Mouse (Mus musculus) heart, embryonic 10.5 days (tissue): Measurements from ENCODE around the gene Mgat2. TPM values are rescaled to one million over a fixed set of nuclear protein-coding genes. Genes with fewer than 3 reads are reported as not detected.

Source experiments
- DNase-seq: peaks from one replicate; pipeline ENCODE4 v3.0.0-alpha.2; 2017; ENCODE audit warnings: low spot score
- H3K27ac ChIP-seq: fragments of 300-500 bp; sonication (generic); 2 replicates; pipeline ENCODE4 v1.5.1; 2016; ENCODE audit warnings: mild to moderate bottlenecking
- H3K27me3 ChIP-seq: fragments of 300-500 bp; sonication (generic); 2 replicates; pipeline ENCODE4 v1.6.1; 2016; ENCODE audit warnings: mild to moderate bottlenecking; ENCODE audit not compliant: poor library complexity, insufficient read depth, severe bottlenecking
- H3K36me3 ChIP-seq: fragments of 300-500 bp; sonication (generic); 2 replicates; pipeline ENCODE4 v1.6.1; 2016; ENCODE audit warnings: mild to moderate bottlenecking, moderate library complexity
- H3K4me1 ChIP-seq: fragments of 300-500 bp; sonication (generic); 2 replicates; pipeline ENCODE4 v1.6.1; 2016; ENCODE audit warnings: mild to moderate bottlenecking
- H3K4me3 ChIP-seq: fragments of 300-500 bp; sonication (generic); 2 replicates; pipeline ENCODE4 v1.5.1; 2016; ENCODE audit warnings: mild to moderate bottlenecking, moderate library complexity
- H3K9me3 ChIP-seq: fragments of 300-500 bp; sonication (generic); 2 replicates; pipeline ENCODE4 v1.6.1; 2016; ENCODE audit warnings: mild to moderate bottlenecking, moderate library complexity
- WGBS: fragments of 180-500 bp; shearing (Covaris S2); methylation state at CpG from one replicate; pipeline ENCODE4 v1.1.7; 2016; 5-methylcytosine and 5-hydroxymethylcytosine counted together
- polyA plus RNA-seq: library from polyadenylated mRNA; unstranded; fragments of >200 nt; fragmentation: Nextera tagmentation; extraction: Ambion mirVana; gene quantifications from 2 replicates; pipeline ENCODE4 v1.2.1, GENCODE M21; 2016

The Mgat2 gene
- polyA plus RNA-seq, 1 experiment from 2014 or later: 49.6 TPM

- 78% methylated on average over 7 of the region's 7 CpGs for WGBS
- H3K4me1 ChIP-seq: peaks cover 10% of the 10 kb centered on the region; the same call in 1 of the 2 replicates
- DNase-seq: no peak
- H3K9me3 ChIP-seq: no peaks in the 10 kb centered on the region
- no peaks in the 10 kb centered on the region for H3K27me3 ChIP-seq
- H3K27ac ChIP-seq: peak overlapping the region; percentile 97
- peaks cover 39% of the 10 kb centered on the region for H3K36me3 ChIP-seq
- H3K4me3 ChIP-seq: peak overlapping the region; percentile 90
Measured at GRCm38 (mm10) chr12:69185371-69185770, 1.4 kb downstream of the Mgat2 start.

GRCm38 (mm10) chr12:69186811-69187471 lies 3.0 kb downstream of the Mgat2 start:
- DNase-seq: no peak
- 78% methylated on average over 5 of the region's 5 CpGs for WGBS
- Histone ChIP-seq H3K27ac (no peak overlapping the region), H3K27me3 (no peaks in the 10 kb centered on the region), H3K4me3 (no peak overlapping the region), H3K36me3 (peaks cover 43% of the 10 kb centered on the region), H3K4me1 (peaks cover 10% of the 10 kb centered on the region; the same call in 1 of the 2 replicates), H3K9me3 (no peaks in the 10 kb centered on the region)

- Histone ChIP-seq H3K4me1 (peaks cover 7% of the 10 kb centered on the region; the same call in 1 of the 2 replicates), H3K36me3 (peaks cover 40% of the 10 kb centered on the region), H3K4me3 (no peak overlapping the region), H3K27me3 (no peaks in the 10 kb centered on the region), H3K27ac (no peak overlapping the region), H3K9me3 (no peaks in the 10 kb centered on the region)
- no peak for DNase-seq
- 79% methylated on average over 9 of the region's 9 CpGs for WGBS
Measured at GRCm38 (mm10) chr12:69190074-69190473, 6.1 kb downstream of the Mgat2 start.

- Histone ChIP-seq H3K4me3 (no peak overlapping the region), H3K4me1 (peaks cover 6% of the 10 kb centered on the region; the same call in 1 of the 2 replicates), H3K9me3 (no peaks in the 10 kb centered on the region), H3K36me3 (peaks cover 40% of the 10 kb centered on the region), H3K27me3 (no peaks in the 10 kb centered on the region), H3K27ac (no peak overlapping the region)
- no peak for DNase-seq
- WGBS: 100% methylated on average over 1 of the region's 1 CpGs
Measured at GRCm38 (mm10) chr12:69190522-69190921, 6.6 kb downstream of the Mgat2 start.

GRCm38 (mm10) chr12:69191396-69191795 lies 7.4 kb downstream of the Mgat2 start:
- Histone ChIP-seq H3K9me3 (no peaks in the 10 kb centered on the region), H3K36me3 (peaks cover 40% of the 10 kb centered on the region), H3K27ac (no peak overlapping the region), H3K4me3 (no peak overlapping the region), H3K4me1 (0 out of 2 replicates have a peak, but pooled peaks cover 8% of the 10 kb centered on the region), H3K27me3 (no peaks in the 10 kb centered on the region)
- 85% methylated on average over 5 of the region's 5 CpGs for WGBS
- DNase-seq: no peak

- H3K4me3 ChIP-seq: no peak overlapping the region
- no peak for DNase-seq
- peaks cover 37% of the 10 kb centered on the region for H3K36me3 ChIP-seq
- no peaks in the 10 kb centered on the region for H3K9me3 ChIP-seq
- WGBS: 89% methylated on average over 2 of the region's 2 CpGs
- H3K27me3 ChIP-seq: no peaks in the 10 kb centered on the region
- no peak overlapping the region for H3K27ac ChIP-seq
- 0 out of 2 replicates have a peak, but pooled peaks cover 11% of the 10 kb centered on the region for H3K4me1 ChIP-seq
Measured at GRCm38 (mm10) chr12:69192637-69193036, 8.7 kb downstream of the Mgat2 start.

GRCm38 (mm10) chr12:69196444-69197377 lies 12.8 kb downstream of the Mgat2 start, which contains the start of gene Gm49383:
TSS of gene Gm49383 (minus strand) at chr12:69197104.
- no peaks in the 10 kb centered on the region for H3K9me3 ChIP-seq
- H3K4me3 ChIP-seq: peak within 1 kb of the TSS; percentile 96
- under 1% methylated on average over 75 of the region's 75 CpGs for WGBS
- no peaks in the 10 kb centered on the region for H3K27me3 ChIP-seq
- H3K27ac ChIP-seq: peak within 1 kb of the TSS; percentile 94
- H3K36me3 ChIP-seq: peaks cover 28% of the 10 kb centered on the region
- peaks cover 24% of the 10 kb centered on the region for H3K4me1 ChIP-seq
- peak; percentile 85 for DNase-seq

GRCm38 (mm10) chr12:69197378-69198163 lies 13.6 kb downstream of the Mgat2 start:
- Histone ChIP-seq H3K36me3 (peaks cover 30% of the 10 kb centered on the region), H3K27ac (peak overlapping the region; percentile 94), H3K4me1 (peaks cover 24% of the 10 kb centered on the region), H3K27me3 (no peaks in the 10 kb centered on the region), H3K9me3 (no peaks in the 10 kb centered on the region), H3K4me3 (peak overlapping the region; percentile 96)
- under 1% methylated on average over 91 of the region's 94 CpGs for WGBS
- DNase-seq: peak; percentile 82

- H3K4me1 ChIP-seq: peaks cover 24% of the 10 kb centered on the region
- H3K27me3 ChIP-seq: no peaks in the 10 kb centered on the region
- WGBS: under 1% methylated on average over 18 of the region's 18 CpGs
- peak within 1 kb of the TSS; percentile 96 for H3K4me3 ChIP-seq
- peaks cover 35% of the 10 kb centered on the region for H3K36me3 ChIP-seq
- no peaks in the 10 kb centered on the region for H3K9me3 ChIP-seq
- peak within 1 kb of the TSS; percentile 94 for H3K27ac ChIP-seq
- DNase-seq: peak; percentile 92
Measured at GRCm38 (mm10) chr12:69198164-69198535, 14.2 kb downstream of the Mgat2 start, which contains the start of gene Dnaaf2. TSS of gene Dnaaf2 (minus strand) at chr12:69198429.

GRCm38 (mm10) chr12:69198985-69199384 lies 15.0 kb downstream of the Mgat2 start:
- no peak for DNase-seq
- H3K27me3 ChIP-seq: no peaks in the 10 kb centered on the region
- H3K36me3 ChIP-seq: peaks cover 41% of the 10 kb centered on the region
- no peaks in the 10 kb centered on the region for H3K9me3 ChIP-seq
- peaks cover 24% of the 10 kb centered on the region for H3K4me1 ChIP-seq
- H3K4me3 ChIP-seq: no peak overlapping the region
- H3K27ac ChIP-seq: no peak overlapping the region

GRCm38 (mm10) chr12:69204052-69204833 lies 20.3 kb downstream of the Mgat2 start, which contains the start of gene Gm49384:
TSS of gene Gm49384 (minus strand) at chr12:69204267.
- Histone ChIP-seq H3K4me3 (no peak within 1 kb of the TSS), H3K36me3 (peaks cover 66% of the 10 kb centered on the region), H3K4me1 (no peaks in the 10 kb centered on the region), H3K27me3 (no peaks in the 10 kb centered on the region), H3K27ac (no peak within 1 kb of the TSS), H3K9me3 (no peaks in the 10 kb centered on the region)
- WGBS: 87% methylated on average over 16 of the region's 16 CpGs
- DNase-seq: peak; percentile 47

- Histone ChIP-seq H3K27ac (no peak overlapping the region), H3K4me1 (no peaks in the 10 kb centered on the region), H3K9me3 (no peaks in the 10 kb centered on the region), H3K4me3 (no peak overlapping the region), H3K36me3 (peaks cover 66% of the 10 kb centered on the region), H3K27me3 (no peaks in the 10 kb centered on the region)
- WGBS: 88% methylated on average over 8 of the region's 8 CpGs
- DNase-seq: peak; percentile 36
Measured at GRCm38 (mm10) chr12:69207396-69207795, 23.4 kb downstream of the Mgat2 start.
